Mouse (Mus musculus): ENCODE measurements around the gene Leng8.

DNA sequence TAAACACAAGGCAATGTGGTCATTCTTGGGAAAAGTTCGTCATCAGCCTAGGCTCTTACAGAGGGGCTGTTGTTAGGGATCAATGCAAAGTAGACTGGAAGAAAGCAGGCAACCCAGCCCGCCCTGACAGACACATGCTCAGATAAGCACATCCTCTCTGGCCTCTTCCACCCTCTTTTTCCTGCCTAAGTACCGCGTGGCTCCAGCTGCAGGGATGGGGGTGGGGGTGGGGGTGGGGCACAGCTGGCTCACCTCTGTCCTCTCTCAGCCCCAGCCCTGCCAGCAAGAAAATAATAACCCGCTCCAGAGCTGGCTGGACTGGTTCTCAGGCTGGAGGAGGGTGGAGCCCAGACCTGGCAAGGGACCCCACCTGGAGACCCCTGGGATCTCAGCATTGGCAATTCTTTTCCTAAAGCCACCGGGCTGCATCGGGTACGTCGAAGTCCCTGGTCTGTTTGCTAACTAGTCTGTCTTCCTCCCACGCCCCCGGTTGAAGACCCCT is 26.8 kb downstream of the Leng8 start:
- no peak for TF ChIP-seq GATA1 (IDR thresholded peaks at IDR 0.05; ENCODE audit: low read length)
- TF ChIP-seq TAL1 (IDR thresholded peaks at IDR 0.05; ENCODE audit: low read length) = no peak

Measured in erythroblast, embryonic 14.5 days (primary cell).